Mouse (Mus musculus): ENCODE measurements at regions not wholly inside any gene's neighbourhood (a gene's known extent, or its start where the extent isn't known, plus 50 kb on each side); places are given as distances from the start of the nearest gene placed in this dataset.

GRCm38 (mm10) chr8:92732229-92732628 lies 58.1 kb downstream of the Irx6 start:
- H3K27me3 ChIP-seq (ENCODE audit: control insufficient read depth, insufficient read depth, low read length) = no peaks in the 10 kb centered on the region
- no peak for ATAC-seq (ENCODE audit: insufficient number of reproducible peaks, low FRiP score, low TSS enrichment, low read depth)
- no peak overlapping the region for H3K27ac ChIP-seq (replicated peaks; ENCODE audit: low read depth, low read length)
- H3K4me1 ChIP-seq (ENCODE audit: control insufficient read depth, insufficient read depth, low read length) = no peaks in the 10 kb centered on the region
- no peak for DNase-seq (ENCODE audit: low spot score)
- H3K9ac ChIP-seq (ENCODE audit: low read length) = no peak overlapping the region
- no peak overlapping the region for H3K4me3 ChIP-seq (ENCODE audit: low read depth, low read length)
- H3K9me3 ChIP-seq (ENCODE audit: control insufficient read depth, low read length) = no peaks in the 10 kb centered on the region
- 89% methylated on average over 9 of the region's 9 CpGs for WGBS
- no peaks in the 10 kb centered on the region for H3K36me3 ChIP-seq (ENCODE audit: control insufficient read depth, insufficient read depth, low read length)
- no peak overlapping the region for H3K4me2 ChIP-seq (ENCODE audit: low read depth, severe bottlenecking)

DNA sequence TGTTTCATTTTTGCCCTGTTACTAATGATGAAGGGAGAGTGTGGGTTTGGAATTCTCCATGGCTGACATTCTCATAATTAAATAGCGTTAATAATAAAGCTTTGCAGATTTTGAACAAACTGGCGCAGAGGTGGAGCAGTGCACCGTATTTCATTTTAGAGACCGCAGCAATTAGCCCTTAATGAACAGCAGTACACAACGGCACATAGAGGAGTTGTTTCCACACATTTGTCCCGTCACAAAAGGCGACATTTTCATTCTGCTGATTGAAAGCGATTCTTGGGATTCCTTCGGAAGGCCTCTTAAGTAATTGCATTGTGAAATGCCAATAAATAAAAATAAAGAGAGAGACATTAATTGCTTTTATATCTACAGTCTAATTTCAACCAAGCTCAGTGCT lies 61.6 kb downstream of the Irx6 start:
- 56% methylated on average over 9 of the region's 9 CpGs for WGBS
- no peaks in the 10 kb centered on the region for H3K4me1 ChIP-seq (ENCODE audit: control insufficient read depth, insufficient read depth, low read length)
- no peaks in the 10 kb centered on the region for H3K27me3 ChIP-seq (ENCODE audit: control insufficient read depth, insufficient read depth, low read length)
- no peak overlapping the region for H3K4me3 ChIP-seq (ENCODE audit: low read depth, low read length)
- no peak overlapping the region for H3K9ac ChIP-seq (ENCODE audit: low read length)
- no peak for ATAC-seq (ENCODE audit: insufficient number of reproducible peaks, low FRiP score, low TSS enrichment, low read depth)
- H3K27ac ChIP-seq (replicated peaks; ENCODE audit: low read depth, low read length) = no peak overlapping the region
- H3K36me3 ChIP-seq (ENCODE audit: control insufficient read depth, insufficient read depth, low read length) = no peaks in the 10 kb centered on the region
- H3K4me2 ChIP-seq (ENCODE audit: low read depth, severe bottlenecking) = no peak overlapping the region
- DNase-seq (ENCODE audit: low spot score) = no peak
- no peaks in the 10 kb centered on the region for H3K9me3 ChIP-seq (ENCODE audit: control insufficient read depth, low read length)

DNA sequence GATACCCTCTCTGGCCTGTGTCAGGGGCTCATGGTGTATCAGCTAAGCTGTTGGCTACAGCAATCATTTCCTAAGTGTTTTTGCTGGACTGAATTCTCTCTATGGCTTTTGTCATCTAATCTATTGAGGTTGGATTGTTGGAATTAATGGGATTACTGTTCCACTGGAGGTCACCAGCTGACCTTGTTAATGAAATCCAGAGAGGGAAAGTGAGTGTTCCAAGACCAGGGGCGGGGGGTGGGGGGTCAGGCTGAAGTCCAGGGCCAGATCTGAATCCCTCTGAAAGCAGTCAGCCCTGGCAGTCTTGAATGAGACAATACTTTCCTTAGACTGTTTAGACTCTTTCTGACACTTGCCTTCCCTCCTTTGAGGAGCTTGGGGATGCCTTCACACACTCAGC lies 64.0 kb downstream of the Irx6 start:
- no peaks in the 10 kb centered on the region for H3K4me1 ChIP-seq (ENCODE audit: control insufficient read depth, insufficient read depth, low read length)
- no peak for DNase-seq (ENCODE audit: low spot score)

GRCm38 (mm10) chr8:92740286-92740808 lies 66.3 kb downstream of the Irx6 start:
- ATAC-seq (ENCODE audit: insufficient number of reproducible peaks, low FRiP score, low TSS enrichment, low read depth) (no peak), DNase-seq (ENCODE audit: low spot score) (no peak)

More for the DNA sequence above, 64.0 kb downstream of the Irx6 start:
- Histone ChIP-seq H3K36me3 (ENCODE audit: control insufficient read depth, insufficient read depth, low read length) (no peaks in the 10 kb centered on the region), H3K27me3 (ENCODE audit: control insufficient read depth, insufficient read depth, low read length) (no peaks in the 10 kb centered on the region), H3K4me2 (ENCODE audit: low read depth, severe bottlenecking) (no peak overlapping the region), H3K9ac (ENCODE audit: low read length) (no peak overlapping the region), H3K9me3 (ENCODE audit: control insufficient read depth, low read length) (no peaks in the 10 kb centered on the region), H3K4me3 (ENCODE audit: low read depth, low read length) (no peak overlapping the region), H3K27ac (replicated peaks; ENCODE audit: low read depth, low read length) (no peak overlapping the region)
- 7% methylated on average over 1 of the region's 1 CpGs for WGBS
- no peak for ATAC-seq (ENCODE audit: insufficient number of reproducible peaks, low FRiP score, low TSS enrichment, low read depth)

GRCm38 (mm10) chr8:92741836-92742235 lies 67.7 kb downstream of the Irx6 start:
- Histone ChIP-seq H3K9ac (ENCODE audit: low read length) (no peak overlapping the region), H3K36me3 (ENCODE audit: control insufficient read depth, insufficient read depth, low read length) (no peaks in the 10 kb centered on the region), H3K4me3 (ENCODE audit: low read depth, low read length) (no peak overlapping the region), H3K4me1 (ENCODE audit: control insufficient read depth, insufficient read depth, low read length) (no peaks in the 10 kb centered on the region), H3K27me3 (ENCODE audit: control insufficient read depth, insufficient read depth, low read length) (no peaks in the 10 kb centered on the region), H3K4me2 (ENCODE audit: low read depth, severe bottlenecking) (no peak overlapping the region), H3K9me3 (ENCODE audit: control insufficient read depth, low read length) (no peaks in the 10 kb centered on the region), H3K27ac (replicated peaks; ENCODE audit: low read depth, low read length) (no peak overlapping the region)
- DNase-seq (ENCODE audit: low spot score) = no peak
- ATAC-seq (ENCODE audit: insufficient number of reproducible peaks, low FRiP score, low TSS enrichment, low read depth) = no peak
- WGBS = 86% methylated on average over 3 of the region's 3 CpGs

More at GRCm38 (mm10) chr8:92740286-92740808, 66.3 kb downstream of the Irx6 start:
- 88% methylated on average over 9 of the region's 9 CpGs for WGBS
- Histone ChIP-seq H3K4me2 (ENCODE audit: low read depth, severe bottlenecking) (no peak overlapping the region), H3K27me3 (ENCODE audit: control insufficient read depth, insufficient read depth, low read length) (no peaks in the 10 kb centered on the region), H3K4me1 (ENCODE audit: control insufficient read depth, insufficient read depth, low read length) (no peaks in the 10 kb centered on the region), H3K4me3 (ENCODE audit: low read depth, low read length) (no peak overlapping the region), H3K36me3 (ENCODE audit: control insufficient read depth, insufficient read depth, low read length) (no peaks in the 10 kb centered on the region), H3K27ac (replicated peaks; ENCODE audit: low read depth, low read length) (no peak overlapping the region), H3K9ac (ENCODE audit: low read length) (no peak overlapping the region), H3K9me3 (ENCODE audit: control insufficient read depth, low read length) (no peaks in the 10 kb centered on the region)

DNA sequence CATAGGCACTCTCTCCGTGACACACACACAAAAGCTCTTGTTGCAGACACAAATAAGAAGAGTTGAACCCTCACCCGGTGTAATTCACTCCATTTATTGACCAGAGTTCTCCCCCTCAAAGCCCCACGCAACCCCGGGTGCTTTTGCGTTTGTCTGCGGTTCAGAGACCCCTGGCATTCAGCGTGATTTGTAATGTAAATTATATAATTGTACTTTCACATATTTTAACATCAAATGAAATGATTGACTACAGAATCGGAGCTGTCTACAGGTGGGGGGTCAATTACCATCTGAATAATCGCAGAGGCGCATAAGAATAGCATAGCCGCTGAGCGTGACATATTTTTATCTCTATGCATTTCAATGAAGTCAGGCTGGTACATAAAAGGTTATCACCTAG lies 69.0 kb downstream of the Irx6 start:
- 67% methylated on average over 12 of the region's 12 CpGs for WGBS
- H3K27me3 ChIP-seq (ENCODE audit: control insufficient read depth, insufficient read depth, low read length) = no peaks in the 10 kb centered on the region
- DNase-seq (ENCODE audit: low spot score) = no peak

DNA sequence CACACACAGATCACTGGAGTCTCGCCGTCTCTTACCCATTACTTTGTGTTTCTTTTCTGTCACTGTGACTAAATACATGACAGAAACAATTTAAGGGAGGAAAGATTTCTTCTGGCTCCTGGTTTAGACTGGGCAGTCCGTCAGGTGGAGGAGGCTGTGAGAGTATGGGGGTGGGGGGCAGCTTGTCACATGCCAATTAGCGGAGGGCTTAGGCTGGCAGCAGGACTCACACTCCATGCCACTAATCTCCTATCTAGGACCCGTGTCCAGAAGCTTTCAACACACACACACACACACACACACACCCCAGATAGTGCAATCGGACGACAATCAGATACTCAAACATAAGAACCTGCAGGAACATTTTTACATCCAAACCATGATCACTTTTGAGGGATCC lies 73.0 kb downstream of the Irx6 start:
- Histone ChIP-seq H3K4me1 (ENCODE audit: control insufficient read depth, insufficient read depth, low read length) (no peaks in the 10 kb centered on the region; the same call in 1 of the 2 replicates), H3K9me3 (ENCODE audit: control insufficient read depth, low read length) (no peaks in the 10 kb centered on the region), H3K9ac (ENCODE audit: low read length) (no peak overlapping the region), H3K4me3 (ENCODE audit: low read depth, low read length) (no peak overlapping the region), H3K27me3 (ENCODE audit: control insufficient read depth, insufficient read depth, low read length) (no peaks in the 10 kb centered on the region), H3K36me3 (ENCODE audit: control insufficient read depth, insufficient read depth, low read length) (no peaks in the 10 kb centered on the region), H3K27ac (replicated peaks; ENCODE audit: low read depth, low read length) (no peak overlapping the region), H3K4me2 (ENCODE audit: low read depth, severe bottlenecking) (no peak overlapping the region)
- ATAC-seq (ENCODE audit: insufficient number of reproducible peaks, low FRiP score, low TSS enrichment, low read depth) = no peak
- 71% methylated on average over 7 of the region's 7 CpGs for WGBS
- DNase-seq (ENCODE audit: low spot score) = no peak

More for the DNA sequence above, 69.0 kb downstream of the Irx6 start:
- Histone ChIP-seq H3K36me3 (ENCODE audit: control insufficient read depth, insufficient read depth, low read length) (no peaks in the 10 kb centered on the region), H3K9me3 (ENCODE audit: control insufficient read depth, low read length) (no peaks in the 10 kb centered on the region), H3K27ac (replicated peaks; ENCODE audit: low read depth, low read length) (no peak overlapping the region), H3K4me3 (ENCODE audit: low read depth, low read length) (no peak overlapping the region), H3K4me1 (ENCODE audit: control insufficient read depth, insufficient read depth, low read length) (no peaks in the 10 kb centered on the region; the same call in 1 of the 2 replicates), H3K4me2 (ENCODE audit: low read depth, severe bottlenecking) (no peak overlapping the region), H3K9ac (ENCODE audit: low read length) (no peak overlapping the region)
- ATAC-seq (ENCODE audit: insufficient number of reproducible peaks, low FRiP score, low TSS enrichment, low read depth) = no peak

GRCm38 (mm10) chr8:92747951-92748350 lies 73.9 kb downstream of the Irx6 start:
- 78% methylated on average over 6 of the region's 6 CpGs for WGBS
- Histone ChIP-seq H3K27me3 (ENCODE audit: control insufficient read depth, insufficient read depth, low read length) (no peaks in the 10 kb centered on the region), H3K27ac (replicated peaks; ENCODE audit: low read depth, low read length) (no peak overlapping the region), H3K4me3 (ENCODE audit: low read depth, low read length) (no peak overlapping the region), H3K9ac (ENCODE audit: low read length) (no peak overlapping the region), H3K4me1 (ENCODE audit: control insufficient read depth, insufficient read depth, low read length) (no peaks in the 10 kb centered on the region; the same call in 1 of the 2 replicates), H3K36me3 (ENCODE audit: control insufficient read depth, insufficient read depth, low read length) (no peaks in the 10 kb centered on the region), H3K4me2 (ENCODE audit: low read depth, severe bottlenecking) (no peak overlapping the region), H3K9me3 (ENCODE audit: control insufficient read depth, low read length) (no peaks in the 10 kb centered on the region)
- DNase-seq (ENCODE audit: low spot score) = no peak
- no peak for ATAC-seq (ENCODE audit: insufficient number of reproducible peaks, low FRiP score, low TSS enrichment, low read depth)

GRCm38 (mm10) chr8:92759848-92760247 lies 67.2 kb upstream of the Mmp2 start:
- no peak overlapping the region for H3K27ac ChIP-seq (replicated peaks; ENCODE audit: low read depth, low read length)
- no peak overlapping the region for H3K4me2 ChIP-seq (ENCODE audit: low read depth, severe bottlenecking)
- peaks cover 8% of the 10 kb centered on the region; the same call in 1 of the 2 replicates for H3K4me1 ChIP-seq (ENCODE audit: control insufficient read depth, insufficient read depth, low read length)
- H3K4me3 ChIP-seq (ENCODE audit: low read depth, low read length) = no peak overlapping the region
- DNase-seq (ENCODE audit: low spot score) (no peak), ATAC-seq (ENCODE audit: insufficient number of reproducible peaks, low FRiP score, low TSS enrichment, low read depth) (no peak)
- 87% methylated on average over 3 of the region's 3 CpGs for WGBS
- H3K27me3 ChIP-seq (ENCODE audit: control insufficient read depth, insufficient read depth, low read length) = no peaks in the 10 kb centered on the region
- H3K36me3 ChIP-seq (ENCODE audit: control insufficient read depth, insufficient read depth, low read length) = no peaks in the 10 kb centered on the region
- no peaks in the 10 kb centered on the region for H3K9me3 ChIP-seq (ENCODE audit: control insufficient read depth, low read length)
- no peak overlapping the region for H3K9ac ChIP-seq (ENCODE audit: low read length)

All from limb, embryonic 11.5 days (tissue).